Mouse (Mus musculus) stomach, postnatal 0 days (tissue): Measurements from ENCODE around the gene Osbpl8.

Experiments
- CTCF ChIP-seq: IDR thresholded peaks from 2 replicates; pipeline ENCODE4 v1.5.1; 2016; ENCODE audit warnings: antibody characterized with exemption, low read depth, mild to moderate bottlenecking, moderate library complexity
- EP300 ChIP-seq: optimal IDR thresholded peaks from 2 replicates; pipeline ENCODE3; 2016; ENCODE audit warnings: antibody characterized with exemption

GRCm38 (mm10) chr10:111124767-111125315, 39.7 kb upstream of the Osbpl8 start:
- TF ChIP-seq CTCF = no peak
- TF ChIP-seq EP300 = no peak
